Mouse (Mus musculus): ENCODE data around the gene Them5. TPM values are rescaled to one million over a fixed set of nuclear protein-coding genes. Genes with fewer than 3 reads are reported as not detected.

Gene Them5
- polyA plus RNA-seq (2015; fragmentation: Nextera tagmentation; extraction: Ambion mirVana), result 0.14 TPM in 1 of 2 replicates, not detected in the other

- no peak within 1 kb of the TSS for H3K4me3 ChIP-seq (ENCODE audit: low read length)
- no peaks in the 10 kb centered on the region for H3K9me3 ChIP-seq (replicated peaks; ENCODE audit: control insufficient read depth, low read length)
- 23% methylated on average over 3 of the region's 3 CpGs for WGBS
- ATAC-seq (replicated peaks; ENCODE audit: extremely low read depth, insufficient read depth, low FRiP score), result no peak
- no peak within 1 kb of the TSS for H3K27ac ChIP-seq (ENCODE audit: low read length)
- H3K9ac ChIP-seq (ENCODE audit: low read length), result no peak within 1 kb of the TSS
- H3K27me3 ChIP-seq (ENCODE audit: control insufficient read depth, insufficient read depth, low read length), result no peaks in the 10 kb centered on the region
- H3K36me3 ChIP-seq (ENCODE audit: control insufficient read depth, insufficient read depth), result no peaks in the 10 kb centered on the region
- H3K4me2 ChIP-seq (ENCODE audit: low read depth, low read length), result no peak within 1 kb of the TSS
- H3K4me1 ChIP-seq (ENCODE audit: control insufficient read depth, insufficient read depth, low read length), result no peaks in the 10 kb centered on the region
Observed at GRCm38 (mm10) chr3:94341959-94342422, at the start of gene Them5. Gene Them5, plus strand, starts transcription at chr3:94342099.

GRCm38 (mm10) chr3:94305457-94305856 lies 36.4 kb upstream of the Them5 start:
- H3K4me1 ChIP-seq (ENCODE audit: control insufficient read depth, insufficient read depth, low read length), result peaks cover 2% of the 10 kb centered on the region; the same call in 1 of the 2 replicates
- no peaks in the 10 kb centered on the region for H3K36me3 ChIP-seq (ENCODE audit: control insufficient read depth, insufficient read depth)
- H3K9ac ChIP-seq (ENCODE audit: low read length), result no peak overlapping the region
- no peak overlapping the region for H3K4me3 ChIP-seq (ENCODE audit: low read length)
- no peak for ATAC-seq (replicated peaks; ENCODE audit: extremely low read depth, insufficient read depth, low FRiP score)
- H3K27me3 ChIP-seq (ENCODE audit: control insufficient read depth, insufficient read depth, low read length), result no peaks in the 10 kb centered on the region
- H3K9me3 ChIP-seq (replicated peaks; ENCODE audit: control insufficient read depth, low read length), result no peaks in the 10 kb centered on the region
- no peak overlapping the region for H3K4me2 ChIP-seq (ENCODE audit: low read depth, low read length)
- H3K27ac ChIP-seq (ENCODE audit: low read length), result no peak overlapping the region
- WGBS, result 75% methylated on average over 1 of the region's 1 CpGs

- no peaks in the 10 kb centered on the region for H3K27me3 ChIP-seq (ENCODE audit: control insufficient read depth, insufficient read depth, low read length)
- ATAC-seq (replicated peaks; ENCODE audit: extremely low read depth, insufficient read depth, low FRiP score), result no peak
- no peak overlapping the region for H3K4me2 ChIP-seq (ENCODE audit: low read depth, low read length)
- no peaks in the 10 kb centered on the region for H3K9me3 ChIP-seq (replicated peaks; ENCODE audit: control insufficient read depth, low read length)
- peaks cover 4% of the 10 kb centered on the region; the same call in 1 of the 2 replicates for H3K4me1 ChIP-seq (ENCODE audit: control insufficient read depth, insufficient read depth, low read length)
- no peak overlapping the region for H3K9ac ChIP-seq (ENCODE audit: low read length)
- no peak overlapping the region for H3K27ac ChIP-seq (ENCODE audit: low read length)
- no peaks in the 10 kb centered on the region for H3K36me3 ChIP-seq (ENCODE audit: control insufficient read depth, insufficient read depth)
- H3K4me3 ChIP-seq (ENCODE audit: low read length), result no peak overlapping the region
Observed at GRCm38 (mm10) chr3:94306975-94307374, 34.9 kb upstream of the Them5 start.

- Histone ChIP-seq H3K27ac (ENCODE audit: low read length) (peak within 1 kb of the TSS; percentile 92), H3K27me3 (ENCODE audit: control insufficient read depth, insufficient read depth, low read length) (no peaks in the 10 kb centered on the region), H3K4me1 (ENCODE audit: control insufficient read depth, insufficient read depth, low read length) (peaks cover 4% of the 10 kb centered on the region; the same call in 1 of the 2 replicates), H3K9me3 (replicated peaks; ENCODE audit: control insufficient read depth, low read length) (no peaks in the 10 kb centered on the region), H3K9ac (ENCODE audit: low read length) (peak within 1 kb of the TSS; percentile 83), H3K4me2 (ENCODE audit: low read depth, low read length) (peak within 1 kb of the TSS; percentile 83), H3K36me3 (ENCODE audit: control insufficient read depth, insufficient read depth) (no peaks in the 10 kb centered on the region), H3K4me3 (ENCODE audit: low read length) (peak within 1 kb of the TSS; percentile 82)
- ATAC-seq (replicated peaks; ENCODE audit: extremely low read depth, insufficient read depth, low FRiP score), result peak; percentile 100
- 2% methylated on average over 47 of the region's 47 CpGs for WGBS
Observed at GRCm38 (mm10) chr3:94309633-94310363, 32.1 kb upstream of the Them5 start, which contains the start of gene Them4. Gene Them4, plus strand, starts transcription at chr3:94310089.

- ATAC-seq (replicated peaks; ENCODE audit: extremely low read depth, insufficient read depth, low FRiP score), result no peak
- Histone ChIP-seq H3K9ac (ENCODE audit: low read length) (peak overlapping the region; percentile 83), H3K36me3 (ENCODE audit: control insufficient read depth, insufficient read depth) (no peaks in the 10 kb centered on the region), H3K27me3 (ENCODE audit: control insufficient read depth, insufficient read depth, low read length) (no peaks in the 10 kb centered on the region), H3K4me3 (ENCODE audit: low read length) (peak overlapping the region; percentile 82), H3K27ac (ENCODE audit: low read length) (peak overlapping the region; percentile 92), H3K4me1 (ENCODE audit: control insufficient read depth, insufficient read depth, low read length) (peaks cover 4% of the 10 kb centered on the region; the same call in 1 of the 2 replicates), H3K4me2 (ENCODE audit: low read depth, low read length) (peak overlapping the region; percentile 83), H3K9me3 (replicated peaks; ENCODE audit: control insufficient read depth, low read length) (no peaks in the 10 kb centered on the region)
- 42% methylated on average over 7 of the region's 7 CpGs for WGBS
Observed at GRCm38 (mm10) chr3:94310491-94310890, 31.4 kb upstream of the Them5 start.

GRCm38 (mm10) chr3:94310911-94311310 lies 31.0 kb upstream of the Them5 start:
- H3K27ac ChIP-seq (ENCODE audit: low read length), result no peak overlapping the region; the same call in 1 of the 2 replicates
- peak overlapping the region; percentile 83 for H3K4me2 ChIP-seq (ENCODE audit: low read depth, low read length)
- H3K27me3 ChIP-seq (ENCODE audit: control insufficient read depth, insufficient read depth, low read length), result no peaks in the 10 kb centered on the region
- H3K9ac ChIP-seq (ENCODE audit: low read length), result peak overlapping the region; percentile 83
- 74% methylated on average over 6 of the region's 6 CpGs for whole genome bisulfite sequencing
- no peaks in the 10 kb centered on the region for H3K9me3 ChIP-seq (replicated peaks; ENCODE audit: control insufficient read depth, low read length)
- H3K4me3 ChIP-seq (ENCODE audit: low read length), result peak overlapping the region; percentile 82
- ATAC-seq (replicated peaks; ENCODE audit: extremely low read depth, insufficient read depth, low FRiP score), result no peak
- no peaks in the 10 kb centered on the region for H3K36me3 ChIP-seq (ENCODE audit: control insufficient read depth, insufficient read depth)
- peaks cover 4% of the 10 kb centered on the region; the same call in 1 of the 2 replicates for H3K4me1 ChIP-seq (ENCODE audit: control insufficient read depth, insufficient read depth, low read length)

GRCm38 (mm10) chr3:94311376-94311775 lies 30.5 kb upstream of the Them5 start:
- H3K36me3 ChIP-seq (ENCODE audit: control insufficient read depth, insufficient read depth), result no peaks in the 10 kb centered on the region
- WGBS, result 90% methylated on average over 4 of the region's 4 CpGs
- H3K9me3 ChIP-seq (replicated peaks; ENCODE audit: control insufficient read depth, low read length), result no peaks in the 10 kb centered on the region
- no peaks in the 10 kb centered on the region for H3K27me3 ChIP-seq (ENCODE audit: control insufficient read depth, insufficient read depth, low read length)
- H3K4me1 ChIP-seq (ENCODE audit: control insufficient read depth, insufficient read depth, low read length), result peaks cover 4% of the 10 kb centered on the region; the same call in 1 of the 2 replicates
- no peak overlapping the region for H3K4me3 ChIP-seq (ENCODE audit: low read length)
- no peak overlapping the region for H3K27ac ChIP-seq (ENCODE audit: low read length)
- no peak overlapping the region for H3K9ac ChIP-seq (ENCODE audit: low read length)
- no peak overlapping the region for H3K4me2 ChIP-seq (ENCODE audit: low read depth, low read length)
- no peak for ATAC-seq (replicated peaks; ENCODE audit: extremely low read depth, insufficient read depth, low FRiP score)

GRCm38 (mm10) chr3:94328681-94329080 lies 13.2 kb upstream of the Them5 start:
- WGBS, result 61% methylated on average over 3 of the region's 3 CpGs

GRCm38 (mm10) chr3:94334442-94334841 lies 7.5 kb upstream of the Them5 start:
- no peaks in the 10 kb centered on the region for H3K4me1 ChIP-seq (ENCODE audit: control insufficient read depth, insufficient read depth, low read length)

More at GRCm38 (mm10) chr3:94328681-94329080, 13.2 kb upstream of the Them5 start:
- no peak for ATAC-seq (replicated peaks; ENCODE audit: extremely low read depth, insufficient read depth, low FRiP score)
- Histone ChIP-seq H3K27ac (ENCODE audit: low read length) (no peak overlapping the region), H3K9me3 (replicated peaks; ENCODE audit: control insufficient read depth, low read length) (no peaks in the 10 kb centered on the region), H3K9ac (ENCODE audit: low read length) (no peak overlapping the region), H3K36me3 (ENCODE audit: control insufficient read depth, insufficient read depth) (peaks cover 12% of the 10 kb centered on the region), H3K27me3 (ENCODE audit: control insufficient read depth, insufficient read depth, low read length) (no peaks in the 10 kb centered on the region), H3K4me3 (ENCODE audit: low read length) (no peak overlapping the region), H3K4me1 (ENCODE audit: control insufficient read depth, insufficient read depth, low read length) (no peaks in the 10 kb centered on the region), H3K4me2 (ENCODE audit: low read depth, low read length) (no peak overlapping the region)

More at GRCm38 (mm10) chr3:94334442-94334841, 7.5 kb upstream of the Them5 start:
- Histone ChIP-seq H3K27ac (ENCODE audit: low read length) (no peak overlapping the region), H3K27me3 (ENCODE audit: control insufficient read depth, insufficient read depth, low read length) (no peaks in the 10 kb centered on the region), H3K9me3 (replicated peaks; ENCODE audit: control insufficient read depth, low read length) (no peaks in the 10 kb centered on the region), H3K4me2 (ENCODE audit: low read depth, low read length) (no peak overlapping the region), H3K36me3 (ENCODE audit: control insufficient read depth, insufficient read depth) (peaks cover 5% of the 10 kb centered on the region), H3K9ac (ENCODE audit: low read length) (no peak overlapping the region), H3K4me3 (ENCODE audit: low read length) (no peak overlapping the region)
- WGBS, result 82% methylated on average over 4 of the region's 4 CpGs
- no peak for ATAC-seq (replicated peaks; ENCODE audit: extremely low read depth, insufficient read depth, low FRiP score)

All from heart, embryonic 16.5 days (tissue).